Mouse (Mus musculus): Measurements from ENCODE around the gene Tpi1.
A peak's percentile ranks its signal among the peaks of the same experiment; 100 is the strongest.
"Not testable (repeated sequence)": the region's sequence is repeated elsewhere in the genome, so short reads cannot be mapped to it uniquely, and the experiment has no call there.

Tpi1 gene

DNA sequence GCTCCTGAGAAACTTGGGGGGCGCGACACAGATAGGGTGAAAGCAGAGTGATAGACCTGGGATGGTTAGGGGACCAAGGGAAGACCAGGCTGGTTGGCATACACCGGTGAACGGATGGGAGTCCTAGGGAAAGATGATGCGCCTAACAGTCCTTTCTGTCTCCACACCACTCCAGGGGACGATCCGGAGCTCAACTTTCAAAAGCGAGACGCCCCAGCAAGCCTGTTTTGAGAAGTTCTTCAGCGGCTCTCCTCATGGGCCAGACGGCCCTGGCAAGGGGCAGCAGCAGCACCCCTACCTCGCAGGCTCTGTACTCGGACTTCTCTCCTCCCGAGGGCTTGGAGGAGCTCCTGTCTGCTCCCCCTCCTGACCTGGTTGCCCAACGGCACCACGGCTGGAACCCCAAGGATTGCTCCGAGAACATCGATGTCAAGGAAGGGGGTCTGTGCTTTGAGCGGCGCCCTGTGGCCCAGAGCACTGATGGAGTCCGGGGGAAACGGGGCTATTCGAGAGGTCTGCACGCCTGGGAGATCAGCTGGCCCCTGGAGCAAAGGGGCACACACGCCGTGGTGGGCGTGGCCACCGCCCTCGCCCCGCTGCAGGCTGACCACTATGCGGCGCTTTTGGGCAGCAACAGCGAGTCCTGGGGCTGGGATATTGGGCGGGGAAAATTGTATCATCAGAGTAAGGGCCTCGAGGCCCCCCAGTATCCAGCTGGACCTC, 4.9 kb downstream of the Tpi1 start:
- ATAC-seq (ENCODE audit: low TSS enrichment) = no peak

GRCm38 (mm10) chr6:124808358-124809012, 5.6 kb downstream of the Tpi1 start, which contains the start of gene Spsb2:
Gene Spsb2, plus strand, starts transcription at chr6:124808661.
- no peak for ATAC-seq (ENCODE audit: low TSS enrichment)

- no peak for ATAC-seq (ENCODE audit: low TSS enrichment)
Observed at GRCm38 (mm10) chr6:124807986-124808357, 6.1 kb downstream of the Tpi1 start.

GRCm38 (mm10) chr6:124807366-124807765, 6.7 kb downstream of the Tpi1 start:
- ATAC-seq (ENCODE audit: low TSS enrichment) = peak; percentile 48

DNA sequence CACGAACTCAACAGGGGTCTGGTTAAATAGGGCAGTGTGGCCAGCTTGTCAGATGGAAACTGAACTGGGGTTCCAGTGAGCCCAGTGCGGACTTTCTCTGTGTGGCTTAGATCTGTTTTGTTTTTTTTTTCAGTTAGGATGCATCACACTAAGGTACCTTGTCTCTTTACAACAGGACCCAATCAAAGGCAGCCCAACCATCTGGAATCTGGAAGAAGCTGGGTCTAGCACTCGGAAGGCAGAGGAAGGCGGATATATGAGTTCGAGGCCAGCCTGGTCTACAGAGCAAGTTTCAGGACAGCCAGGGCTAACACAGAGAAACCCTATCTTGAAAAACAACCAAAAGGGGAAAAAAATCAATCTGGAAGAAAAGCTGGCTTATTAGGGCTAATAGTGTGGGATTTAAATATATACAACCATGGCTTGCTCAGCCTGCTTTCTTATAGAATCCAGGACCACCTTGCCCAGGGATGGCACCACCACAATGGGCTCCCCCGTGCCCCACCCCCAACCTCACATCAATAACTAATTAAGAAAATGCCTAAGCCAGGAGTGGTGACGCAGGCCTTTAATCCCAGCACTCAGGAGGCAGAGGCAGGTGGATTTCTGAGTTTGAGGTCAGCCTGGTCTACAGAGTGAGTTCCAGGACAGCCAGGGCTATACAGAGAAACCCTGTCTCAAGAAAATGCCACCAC, 7.5 kb downstream of the Tpi1 start:
- no peak for ATAC-seq (ENCODE audit: low TSS enrichment)

DNA sequence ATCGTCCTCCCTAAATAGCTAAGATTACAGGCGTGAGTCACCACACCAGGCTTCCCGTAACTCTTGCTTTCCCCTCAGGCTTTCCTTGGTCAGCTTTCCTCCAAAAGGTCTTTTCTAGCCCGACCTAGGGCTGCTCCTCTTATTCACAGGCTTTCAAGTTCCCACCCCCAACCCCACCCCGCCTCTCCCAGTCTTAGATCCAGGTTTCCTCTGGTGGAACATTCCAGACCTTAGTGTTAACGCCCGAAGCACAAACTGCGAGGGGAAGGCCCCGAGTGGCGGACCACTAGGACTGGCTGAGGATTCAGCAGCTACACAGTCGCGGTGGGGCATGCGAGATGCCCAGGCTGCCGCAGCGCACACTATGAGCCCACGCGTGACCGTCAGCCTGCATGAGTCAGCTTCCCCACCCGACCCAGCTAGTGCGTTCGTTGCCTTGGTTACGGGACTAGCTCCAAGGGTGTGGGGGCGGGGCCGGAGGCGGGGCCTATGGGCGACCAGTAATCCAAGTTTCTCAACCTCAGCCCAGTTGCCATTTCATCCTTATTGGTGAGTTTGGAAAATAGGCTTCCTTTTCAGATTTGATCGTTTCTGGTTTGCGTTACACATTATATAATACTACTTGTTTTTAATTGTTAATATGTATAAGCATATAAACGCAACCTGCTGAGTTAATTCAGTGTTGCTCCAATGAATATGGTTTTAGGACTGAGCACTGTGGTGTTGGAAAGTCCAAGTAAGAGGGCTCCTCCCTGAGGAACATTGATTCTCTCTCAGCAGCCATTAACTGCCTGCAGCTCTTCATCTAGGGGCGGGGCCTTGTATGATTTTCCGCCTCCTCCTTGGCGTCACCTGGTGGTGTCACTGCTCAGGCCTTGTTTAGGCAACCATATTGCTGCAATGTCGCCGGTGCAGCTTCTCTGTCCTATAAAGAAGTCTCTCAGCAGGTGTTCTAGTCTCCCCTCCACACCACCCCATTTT, 8.5 kb downstream of the Tpi1 start:
- peak; percentile 80 for ATAC-seq (ENCODE audit: low TSS enrichment)

- ATAC-seq (ENCODE audit: low TSS enrichment) = no peak
Observed at GRCm38 (mm10) chr6:124804341-124804740, 9.8 kb downstream of the Tpi1 start.

- not testable (repeated sequence) for ATAC-seq (ENCODE audit: low TSS enrichment)
Observed at GRCm38 (mm10) chr6:124803691-124804090, 10.4 kb downstream of the Tpi1 start.

DNA sequence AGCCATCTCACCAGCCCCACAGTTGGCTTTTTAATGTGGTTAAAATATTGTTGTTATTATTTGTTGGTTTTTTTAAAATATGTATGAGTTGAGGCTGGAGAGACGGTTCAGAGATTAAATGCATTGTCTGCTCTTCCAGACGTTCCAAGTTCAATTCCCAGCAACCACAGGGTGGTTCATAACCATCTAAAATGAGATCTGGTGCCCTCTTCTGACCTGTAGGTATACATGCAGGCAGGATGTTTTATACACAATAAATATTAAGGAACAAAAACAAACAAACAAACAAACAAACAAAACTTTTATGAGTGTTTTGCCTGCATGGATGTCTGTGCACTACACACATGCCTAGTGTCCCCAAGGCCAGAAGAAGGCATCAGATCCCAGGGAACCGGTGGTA, 11.0 kb downstream of the Tpi1 start:
- ATAC-seq (ENCODE audit: low TSS enrichment) = no peak

DNA sequence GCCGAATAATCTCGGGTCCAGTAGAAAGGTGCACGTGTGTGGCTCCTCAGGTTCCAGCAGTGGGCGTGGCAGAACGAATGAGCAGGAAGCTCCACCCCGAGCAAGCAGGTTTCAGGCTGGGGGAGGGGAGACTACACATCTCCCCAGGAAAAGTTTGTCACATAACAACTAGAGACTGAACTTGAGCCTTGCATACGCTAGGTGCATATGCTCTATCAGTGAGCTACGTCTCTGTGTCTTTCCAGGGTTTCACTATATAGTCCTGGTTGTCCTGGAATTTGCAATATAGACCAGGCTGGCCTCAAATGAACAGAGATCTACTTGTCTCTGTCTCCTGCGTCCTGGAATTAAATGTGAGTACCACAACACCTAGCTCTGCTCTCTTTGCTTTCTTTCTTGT, 11.7 kb downstream of the Tpi1 start:
- not testable (repeated sequence) for ATAC-seq (ENCODE audit: low TSS enrichment)

GRCm38 (mm10) chr6:124796200-124796599, 17.9 kb downstream of the Tpi1 start:
- ATAC-seq (ENCODE audit: low TSS enrichment) = no peak

DNA sequence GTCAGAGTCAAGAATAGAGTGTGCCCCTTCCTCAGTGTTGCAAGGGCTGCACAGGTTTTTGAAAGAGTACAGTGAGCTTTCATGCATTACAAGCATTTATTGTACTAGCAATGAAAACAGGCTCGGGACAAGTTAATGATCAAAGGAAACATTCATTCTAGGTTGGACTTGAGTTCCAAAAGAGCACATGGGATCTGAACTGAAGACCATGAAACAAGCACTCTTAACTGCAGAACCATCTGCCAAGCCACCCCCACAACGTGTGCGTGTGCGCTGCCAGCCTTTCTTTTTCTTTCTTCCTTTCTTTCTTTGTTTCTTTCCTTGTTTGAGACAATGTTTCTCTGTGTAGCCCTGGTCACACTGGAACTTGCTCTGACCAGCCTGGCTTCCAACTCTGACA, 18.3 kb downstream of the Tpi1 start:
- no peak for ATAC-seq (ENCODE audit: low TSS enrichment)

DNA sequence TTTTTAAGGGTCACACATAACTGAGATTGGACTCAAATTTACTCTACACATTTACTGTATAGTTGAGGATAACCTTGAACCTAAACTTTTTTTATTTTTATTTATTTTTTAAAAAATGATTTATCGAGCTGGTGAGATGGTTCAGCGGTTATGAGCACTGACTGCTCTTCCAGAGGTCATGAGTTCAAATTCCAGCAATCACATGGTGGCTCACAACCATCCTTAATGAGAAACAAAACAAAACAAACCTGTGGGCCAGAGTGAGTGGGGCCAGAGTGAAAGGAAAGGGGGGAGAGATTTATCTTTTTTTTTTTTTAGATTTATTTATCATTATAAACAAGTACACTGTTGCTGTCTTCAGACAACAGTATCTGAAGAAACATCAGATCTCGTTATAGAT, 22.2 kb downstream of the Tpi1 start:
- no peak for ATAC-seq (ENCODE audit: low TSS enrichment)

GRCm38 (mm10) chr6:124790121-124790520, 24.0 kb downstream of the Tpi1 start:
- no peak for ATAC-seq (ENCODE audit: low TSS enrichment)

- ATAC-seq (ENCODE audit: low TSS enrichment) = no peak
Observed at GRCm38 (mm10) chr6:124789519-124789918, 24.6 kb downstream of the Tpi1 start.

DNA sequence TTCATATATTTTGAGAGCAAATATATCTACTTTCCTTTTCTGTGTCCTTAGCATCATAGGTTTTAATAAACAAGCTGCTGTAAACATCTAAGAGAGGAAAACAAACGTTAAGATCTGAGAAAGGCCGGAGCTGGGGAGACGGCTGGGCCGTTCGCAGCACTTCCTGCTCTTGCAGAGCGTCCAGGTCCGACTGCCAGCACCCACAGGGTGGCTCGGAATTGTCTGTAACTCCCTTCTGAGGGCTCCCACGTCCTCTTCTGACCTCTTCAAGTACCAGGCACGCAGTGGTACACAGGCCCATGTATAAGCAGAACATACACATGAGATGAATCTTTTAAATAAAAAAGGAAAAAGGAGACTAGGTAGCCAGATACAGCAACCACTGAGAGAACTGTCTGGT, 26.4 kb downstream of the Tpi1 start:
- no peak for ATAC-seq (ENCODE audit: low TSS enrichment)

- peak; percentile 80 for ATAC-seq (ENCODE audit: low TSS enrichment)
Observed at GRCm38 (mm10) chr6:124786756-124787420, 27.2 kb downstream of the Tpi1 start.

DNA sequence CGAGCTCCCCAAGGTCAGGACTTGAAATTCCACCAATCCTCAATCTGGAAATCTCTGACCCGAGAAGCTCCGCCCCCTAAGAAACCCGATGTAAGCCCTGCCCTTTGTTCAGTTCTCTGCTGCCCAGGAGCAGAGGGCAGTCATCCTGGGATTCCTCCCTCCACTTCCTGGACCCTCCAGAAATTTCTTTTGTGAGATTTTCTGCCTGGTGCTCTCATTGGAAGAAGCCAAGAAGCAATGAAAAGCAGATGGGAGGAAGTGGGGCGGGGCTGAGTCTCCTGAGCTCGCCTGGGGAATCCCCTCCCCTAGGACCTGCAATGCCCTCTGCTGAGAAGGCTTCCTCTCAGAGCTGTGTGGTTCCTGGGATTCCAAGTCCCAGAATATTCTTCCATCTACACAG, 31.7 kb downstream of the Tpi1 start:
- no peak for ATAC-seq (ENCODE audit: low TSS enrichment)

DNA sequence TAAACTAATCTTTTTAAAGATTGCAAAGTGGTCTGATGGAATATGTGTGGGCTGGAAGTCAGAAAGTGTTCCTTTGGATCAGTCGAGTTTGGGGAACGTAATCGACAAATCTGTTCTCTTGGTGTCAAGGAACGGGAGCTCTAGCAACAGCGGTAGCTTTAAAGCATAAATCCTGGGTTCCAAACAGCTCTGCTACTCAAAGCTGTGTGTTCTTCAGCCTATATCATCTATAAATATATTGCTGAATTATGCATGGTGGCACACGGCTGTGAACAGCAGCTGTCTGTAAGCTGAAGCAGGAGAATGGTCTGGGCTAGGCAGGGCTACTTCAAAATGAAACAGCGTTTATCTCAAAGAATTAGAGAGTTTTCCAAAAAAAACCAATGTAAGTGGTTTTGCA, 33.2 kb downstream of the Tpi1 start:
- ATAC-seq (ENCODE audit: low TSS enrichment) = peak; percentile 80

DNA sequence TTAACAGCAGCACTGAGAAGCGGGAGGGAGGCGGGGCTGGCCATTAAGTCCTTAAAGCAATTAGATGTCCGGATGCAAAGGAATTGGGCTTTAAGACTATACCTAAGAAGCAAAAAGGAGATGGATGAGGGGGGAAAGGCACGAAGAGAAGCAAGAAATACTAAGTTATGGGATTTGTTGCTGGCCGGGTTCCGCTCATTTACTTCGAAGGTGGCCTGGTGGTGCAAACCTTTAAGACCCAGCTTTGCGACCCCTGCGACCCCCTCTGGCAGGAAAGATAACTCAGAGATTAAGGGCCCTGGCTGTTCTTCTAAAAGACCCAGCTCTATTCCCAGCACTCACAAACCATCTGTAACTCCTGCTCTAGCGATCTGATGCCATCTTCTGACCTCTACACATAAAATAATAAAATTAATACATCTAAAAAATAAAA, 34.1 kb downstream of the Tpi1 start:
- ATAC-seq (ENCODE audit: low TSS enrichment) = no peak

Data from frontal cortex, adult (tissue).